Mouse (Mus musculus) E14TG2a.4 (cell line): ENCODE results near the gene Tmem95.
"Not testable (repeated sequence)": the region's sequence is repeated elsewhere in the genome, so short reads cannot be mapped to it uniquely, and the experiment has no call there.

ENCODE experiments used
- H3K27me3 ChIP-seq: 2 replicates; pipeline ENCODE4 v1.6.1; 2014; ENCODE audit warnings: low read length, control low read depth; ENCODE audit not compliant: insufficient read depth
- H3K36me3 ChIP-seq: 2 replicates; pipeline ENCODE4 v1.6.1; 2014; ENCODE audit warnings: low read length, control low read depth; ENCODE audit not compliant: insufficient read depth
- H3K4me1 ChIP-seq: replicated peaks from 2 replicates; pipeline ENCODE4 v1.6.1; 2014; ENCODE audit warnings: low read depth, low read length, control low read depth
- H3K4me3 ChIP-seq: replicated peaks from 2 replicates; pipeline ENCODE4 v1.5.1; 2014; ENCODE audit warnings: mild to moderate bottlenecking, low read length
- H3K9me3 ChIP-seq: 2 replicates; pipeline ENCODE4 v1.6.1; 2014; ENCODE audit warnings: low read length, control low read depth
- CTCF ChIP-seq: conservative IDR thresholded peaks from 2 replicates; pipeline ENCODE4 v1.5.1; 2014; ENCODE audit warnings: low read length
- NANOG ChIP-seq: IDR thresholded peaks from 2 replicates; pipeline ENCODE4 v1.6.1; 2014; ENCODE audit warnings: borderline replicate concordance, low read length, mixed read lengths
- POU5F1 ChIP-seq: IDR thresholded peaks from 2 replicates; pipeline ENCODE4 v1.6.1; 2014; ENCODE audit warnings: low read length, borderline replicate concordance

The Tmem95 gene

GRCm38 (mm10) chr11:69864138-69864860 is 13.5 kb downstream of the Tmem95 start:
- H3K9me3 ChIP-seq, result no peaks in the 10 kb centered on the region
- H3K4me3 ChIP-seq, result no peak overlapping the region
- TF ChIP-seq POU5F1, result no peak
- TF ChIP-seq CTCF, result no peak
- TF ChIP-seq NANOG, result no peak
- peaks cover 3% of the 10 kb centered on the region for H3K27me3 ChIP-seq
- H3K36me3 ChIP-seq, result no peaks in the 10 kb centered on the region
- H3K4me1 ChIP-seq, result peaks cover 47% of the 10 kb centered on the region

GRCm38 (mm10) chr11:69863729-69864128 is 14.1 kb downstream of the Tmem95 start:
- H3K4me3 ChIP-seq, H3K36me3 ChIP-seq, H3K9me3 ChIP-seq, H3K27me3 ChIP-seq: not testable (repeated sequence)
- H3K4me1 ChIP-seq, result peaks cover 53% of the 10 kb centered on the region

GRCm38 (mm10) chr11:69858113-69858998 is 19.5 kb downstream of the Tmem95 start, which contains the start of gene Tnk1:
Tnk1 (minus strand) TSS chr11:69858730.
- H3K4me1 ChIP-seq, result peaks cover 59% of the 10 kb centered on the region
- no peaks in the 10 kb centered on the region for H3K9me3 ChIP-seq
- H3K36me3 ChIP-seq, result peaks cover 15% of the 10 kb centered on the region
- peaks cover 27% of the 10 kb centered on the region for H3K27me3 ChIP-seq
- TF ChIP-seq POU5F1 (no peak), NANOG (no peak), CTCF (no peak)
- H3K4me3 ChIP-seq, result peak within 1 kb of the TSS; percentile 75

GRCm38 (mm10) chr11:69855347-69855746 is 22.5 kb downstream of the Tmem95 start:
- H3K4me3 ChIP-seq, result peak overlapping the region; percentile 75

GRCm38 (mm10) chr11:69854680-69855079 is 23.1 kb downstream of the Tmem95 start:
- H3K4me1 ChIP-seq, result peaks cover 74% of the 10 kb centered on the region
- H3K27me3 ChIP-seq, result peaks cover 27% of the 10 kb centered on the region
- H3K36me3 ChIP-seq, result peaks cover 52% of the 10 kb centered on the region
- H3K9me3 ChIP-seq, result no peaks in the 10 kb centered on the region
- TF ChIP-seq POU5F1, result no peak
- TF ChIP-seq NANOG, result no peak
- no peak for TF ChIP-seq CTCF
- H3K4me3 ChIP-seq, result peak overlapping the region; percentile 45

More at GRCm38 (mm10) chr11:69855347-69855746, 22.5 kb downstream of the Tmem95 start:
- Histone ChIP-seq H3K9me3 (no peaks in the 10 kb centered on the region), H3K4me1 (peaks cover 71% of the 10 kb centered on the region), H3K27me3 (peaks cover 27% of the 10 kb centered on the region), H3K36me3 (peaks cover 45% of the 10 kb centered on the region)
- TF ChIP-seq NANOG (no peak), CTCF (peak; percentile 33), POU5F1 (no peak)

- peaks cover 25% of the 10 kb centered on the region for H3K27me3 ChIP-seq
- peaks cover 59% of the 10 kb centered on the region for H3K36me3 ChIP-seq
- H3K9me3 ChIP-seq, result no peaks in the 10 kb centered on the region
- 0 out of 2 replicates have a peak overlapping the region, but pooled peaks have one; percentile 13 for H3K4me3 ChIP-seq
- TF ChIP-seq NANOG, result no peak
- H3K4me1 ChIP-seq, result peaks cover 70% of the 10 kb centered on the region
These were observed 23.8 kb downstream of the Tmem95 start for GRCm38 (mm10) chr11:69853994-69854393.

- peaks cover 65% of the 10 kb centered on the region for H3K4me1 ChIP-seq
- H3K27me3 ChIP-seq, result peaks cover 22% of the 10 kb centered on the region
- no peak overlapping the region for H3K4me3 ChIP-seq
- no peaks in the 10 kb centered on the region for H3K9me3 ChIP-seq
- no peak for TF ChIP-seq POU5F1
- no peak for TF ChIP-seq CTCF
- no peak for TF ChIP-seq NANOG
- peaks cover 61% of the 10 kb centered on the region for H3K36me3 ChIP-seq
These were observed 27.1 kb downstream of the Tmem95 start for GRCm38 (mm10) chr11:69850754-69851153.

GRCm38 (mm10) chr11:69849884-69850283 is 27.9 kb downstream of the Tmem95 start:
- H3K4me3 ChIP-seq, result no peak overlapping the region
- peaks cover 60% of the 10 kb centered on the region for H3K36me3 ChIP-seq
- H3K9me3 ChIP-seq, result no peaks in the 10 kb centered on the region
- H3K4me1 ChIP-seq, result peaks cover 65% of the 10 kb centered on the region
- H3K27me3 ChIP-seq, result peaks cover 22% of the 10 kb centered on the region
- TF ChIP-seq CTCF (no peak), POU5F1 (no peak), NANOG (no peak)

GRCm38 (mm10) chr11:69849128-69849527 is 28.7 kb downstream of the Tmem95 start:
- Histone ChIP-seq H3K27me3 (peaks cover 22% of the 10 kb centered on the region), H3K4me3 (no peak overlapping the region), H3K4me1 (peaks cover 57% of the 10 kb centered on the region), H3K36me3 (peaks cover 55% of the 10 kb centered on the region), H3K9me3 (no peaks in the 10 kb centered on the region)
- TF ChIP-seq CTCF, result no peak
- TF ChIP-seq POU5F1, result no peak
- no peak for TF ChIP-seq NANOG
